Mouse (Mus musculus) hindbrain, embryonic 11.5 days (tissue): ENCODE measurements around the gene Cmtm5. TPM values are rescaled to one million over a fixed set of nuclear protein-coding genes. Genes with fewer than 3 reads are reported as not detected.
"Not testable (repeated sequence)": the region's sequence is repeated elsewhere in the genome, so short reads cannot be mapped to it uniquely, and the experiment has no call there.

ENCODE experiments used
- ATAC-seq: fragments of 200-750 bp; cut with Nextera tagmentation; 2 replicates; pipeline ENCODE4 v1.8.0; 2017; ENCODE audit warnings: mild to moderate bottlenecking, moderate TSS enrichment, moderate library complexity; ENCODE audit not compliant: low FRiP score
- DNase-seq: peaks from one replicate; pipeline ENCODE4 v3.0.0-alpha.2; 2015; ENCODE audit warnings: low spot score
- H3K27ac ChIP-seq: fragments of 300-500 bp; sonication (generic); 2 replicates; pipeline ENCODE4 v1.5.1; 2014; ENCODE audit warnings: mild to moderate bottlenecking, low read depth, low read length
- H3K27me3 ChIP-seq: fragments of 300-500 bp; sonication (generic); 2 replicates; pipeline ENCODE4 v1.6.1; 2014; ENCODE audit warnings: mild to moderate bottlenecking, low read length, moderate library complexity, mixed read lengths; ENCODE audit not compliant: control insufficient read depth, insufficient read depth
- H3K36me3 ChIP-seq: fragments of 300-500 bp; sonication (generic); 2 replicates; pipeline ENCODE4 v1.6.1; 2014; ENCODE audit warnings: mild to moderate bottlenecking, low read length, moderate library complexity, mixed read lengths; ENCODE audit not compliant: control insufficient read depth, insufficient read depth
- H3K4me1 ChIP-seq: fragments of 300-500 bp; sonication (generic); replicated peaks from 2 replicates; pipeline ENCODE4 v1.6.1; 2014; ENCODE audit warnings: low read length, mixed read lengths; ENCODE audit not compliant: control insufficient read depth, insufficient read depth
- H3K4me2 ChIP-seq: fragments of 300-500 bp; sonication (generic); replicated peaks from 2 replicates; pipeline ENCODE4 v1.6.1; 2014; ENCODE audit warnings: mild to moderate bottlenecking, low read depth, low read length
- H3K4me3 ChIP-seq: fragments of 300-500 bp; sonication (generic); 2 replicates; pipeline ENCODE4 v1.5.1; 2014; ENCODE audit warnings: low read depth, low read length
- H3K9ac ChIP-seq: fragments of 300-500 bp; sonication (generic); 2 replicates; pipeline ENCODE4 v1.6.1; 2014; ENCODE audit warnings: low read depth, low read length
- H3K9me3 ChIP-seq: fragments of 300-500 bp; sonication (generic); 2 replicates; pipeline ENCODE4 v1.6.1; 2016; ENCODE audit warnings: low read length; ENCODE audit not compliant: control insufficient read depth
- WGBS: fragments of 180-500 bp; shearing (Covaris S2); extraction: QIAGEN DNeasy Blood & Tissue Kit; methylation state at CpG from one replicate; pipeline ENCODE4 v1.1.7; 2014; 5-methylcytosine and 5-hydroxymethylcytosine counted together
- polyA plus RNA-seq: library from polyadenylated mRNA; unstranded; fragments of >200 nt; fragmentation: Nextera tagmentation; extraction: Ambion mirVana; gene quantifications from 2 replicates; pipeline ENCODE4 v1.2.1, GENCODE M21; 2014

Cmtm5 gene
- polyA plus RNA-seq, 1 experiment from 2014 or later = 1.8 TPM

GRCm38 (mm10) chr14:54940176-54940530, 4.1 kb downstream of the Cmtm5 start:
- Histone ChIP-seq H3K9ac (no peak overlapping the region), H3K4me2 (no peak overlapping the region)

GRCm38 (mm10) chr14:54941024-54941978, 5.2 kb downstream of the Cmtm5 start:
- H3K4me2 ChIP-seq = no peak overlapping the region
- no peak overlapping the region for H3K4me3 ChIP-seq
- no peak overlapping the region for H3K27ac ChIP-seq
- no peak overlapping the region for H3K9ac ChIP-seq
- H3K4me1 ChIP-seq = peaks cover 1% of the 10 kb centered on the region; the same call in 1 of the 2 replicates
- H3K27me3 ChIP-seq = no peaks in the 10 kb centered on the region
- 67% methylated on average over 13 of the region's 13 CpGs for WGBS
- DNase-seq (no peak), ATAC-seq (no peak)
- no peaks in the 10 kb centered on the region for H3K9me3 ChIP-seq
- H3K36me3 ChIP-seq = no peaks in the 10 kb centered on the region

More at GRCm38 (mm10) chr14:54940176-54940530, 4.1 kb downstream of the Cmtm5 start:
- ATAC-seq = no peak
- Histone ChIP-seq H3K36me3 (no peaks in the 10 kb centered on the region), H3K27me3 (no peaks in the 10 kb centered on the region), H3K27ac (no peak overlapping the region), H3K4me3 (no peak overlapping the region), H3K4me1 (peaks cover 3% of the 10 kb centered on the region; the same call in 1 of the 2 replicates), H3K9me3 (no peaks in the 10 kb centered on the region)
- WGBS = 83% methylated on average over 3 of the region's 3 CpGs
- no peak for DNase-seq

DNA sequence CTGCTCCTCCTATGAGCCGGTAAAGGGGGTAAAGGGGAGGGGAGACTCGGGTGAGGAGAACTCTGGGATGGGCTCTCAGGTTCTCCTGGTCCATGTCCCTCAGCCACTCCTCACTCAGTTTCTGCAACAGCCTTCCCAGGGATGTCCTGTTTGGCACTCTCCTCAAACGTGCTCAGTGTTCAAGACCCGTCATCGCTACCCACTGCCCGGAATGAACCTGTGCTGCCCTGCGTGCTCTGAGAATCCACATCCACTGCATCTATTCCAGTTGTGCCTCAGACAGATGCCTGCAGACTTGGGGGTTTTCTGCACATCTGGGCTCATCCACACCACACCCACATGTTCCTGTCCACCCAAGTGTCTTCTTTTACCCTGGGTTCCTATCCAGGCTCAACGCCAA, 6.4 kb downstream of the Cmtm5 start:
- no peak for DNase-seq
- Histone ChIP-seq H3K27ac (no peak overlapping the region), H3K9ac (no peak overlapping the region), H3K4me3 (no peak overlapping the region), H3K9me3 (no peaks in the 10 kb centered on the region), H3K4me2 (no peak overlapping the region), H3K36me3 (no peaks in the 10 kb centered on the region), H3K27me3 (no peaks in the 10 kb centered on the region), H3K4me1 (no peaks in the 10 kb centered on the region)
- 92% methylated on average over 8 of the region's 8 CpGs for WGBS
- ATAC-seq = no peak

DNA sequence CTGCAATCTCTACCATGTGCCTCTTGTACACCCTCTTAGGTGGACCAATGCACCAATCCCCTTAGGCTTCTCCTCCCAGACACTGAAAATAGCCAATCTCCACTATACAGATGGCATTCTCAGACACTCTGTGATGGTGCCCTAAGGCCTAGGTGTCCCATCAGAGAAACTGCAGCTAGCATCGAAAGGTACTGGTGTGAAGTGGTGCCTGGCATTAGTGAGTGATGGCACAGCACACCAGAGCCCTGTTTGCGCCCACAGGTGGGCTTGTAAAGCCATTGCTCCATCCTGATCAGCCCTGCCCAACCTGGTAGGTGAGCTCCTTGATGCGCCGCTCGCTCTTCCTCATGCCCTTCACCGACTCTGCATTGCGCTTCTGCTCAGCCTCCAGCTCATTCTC, 7.9 kb downstream of the Cmtm5 start:
- no peak overlapping the region for H3K4me3 ChIP-seq
- H3K9ac ChIP-seq = no peak overlapping the region
- H3K36me3 ChIP-seq = no peaks in the 10 kb centered on the region
- H3K4me1 ChIP-seq = no peaks in the 10 kb centered on the region
- no peak for DNase-seq
- ATAC-seq = no peak
- H3K9me3 ChIP-seq = no peaks in the 10 kb centered on the region
- WGBS = 92% methylated on average over 7 of the region's 7 CpGs
- no peak overlapping the region for H3K4me2 ChIP-seq
- H3K27me3 ChIP-seq = no peaks in the 10 kb centered on the region
- no peak overlapping the region for H3K27ac ChIP-seq

DNA sequence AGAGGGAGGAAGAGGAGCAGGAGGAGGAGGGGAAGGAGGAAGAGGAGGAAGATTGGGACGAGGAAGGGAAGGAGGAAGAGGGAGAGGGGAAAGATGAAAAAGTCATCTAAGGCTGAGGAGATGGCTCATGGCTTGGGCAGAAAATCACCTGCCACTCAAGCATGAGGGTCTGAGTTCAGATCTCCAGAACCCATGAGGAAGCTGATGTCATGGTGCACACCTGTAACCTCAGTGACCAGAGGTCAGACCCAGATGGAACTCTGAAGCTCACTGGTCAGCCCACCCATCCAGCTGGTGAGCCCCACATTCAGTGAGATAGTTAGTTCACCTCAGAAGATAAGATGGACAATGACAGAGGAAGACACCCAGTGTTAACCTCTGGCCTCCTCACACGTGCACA, 8.9 kb downstream of the Cmtm5 start:
- H3K4me1 ChIP-seq = no peaks in the 10 kb centered on the region
- no peaks in the 10 kb centered on the region for H3K9me3 ChIP-seq
- H3K4me2 ChIP-seq = no peak overlapping the region
- H3K36me3 ChIP-seq = no peaks in the 10 kb centered on the region
- WGBS = 67% methylated on average over 2 of the region's 2 CpGs
- H3K27me3 ChIP-seq = no peaks in the 10 kb centered on the region
- DNase-seq (no peak), ATAC-seq (no peak)
- no peak overlapping the region for H3K9ac ChIP-seq
- no peak overlapping the region for H3K27ac ChIP-seq
- no peak overlapping the region for H3K4me3 ChIP-seq

- Histone ChIP-seq H3K4me1 (no peaks in the 10 kb centered on the region), H3K36me3 (no peaks in the 10 kb centered on the region), H3K4me2 (no peak overlapping the region), H3K9me3 (no peaks in the 10 kb centered on the region), H3K27me3 (no peaks in the 10 kb centered on the region), H3K4me3 (no peak overlapping the region), H3K27ac (no peak overlapping the region), H3K9ac (no peak overlapping the region)
- DNase-seq (no peak), ATAC-seq (no peak)
- 84% methylated on average over 19 of the region's 19 CpGs for whole genome bisulfite sequencing
Measured at GRCm38 (mm10) chr14:54945975-54946704, 10.1 kb downstream of the Cmtm5 start.

GRCm38 (mm10) chr14:54947008-54947407, 10.9 kb downstream of the Cmtm5 start:
- WGBS = 83% methylated on average over 8 of the region's 11 CpGs
- H3K9ac ChIP-seq, H3K27me3 ChIP-seq, H3K36me3 ChIP-seq, H3K4me2 ChIP-seq, H3K9me3 ChIP-seq, ATAC-seq, DNase-seq, H3K4me3 ChIP-seq, H3K27ac ChIP-seq, H3K4me1 ChIP-seq: not testable (repeated sequence)

DNA sequence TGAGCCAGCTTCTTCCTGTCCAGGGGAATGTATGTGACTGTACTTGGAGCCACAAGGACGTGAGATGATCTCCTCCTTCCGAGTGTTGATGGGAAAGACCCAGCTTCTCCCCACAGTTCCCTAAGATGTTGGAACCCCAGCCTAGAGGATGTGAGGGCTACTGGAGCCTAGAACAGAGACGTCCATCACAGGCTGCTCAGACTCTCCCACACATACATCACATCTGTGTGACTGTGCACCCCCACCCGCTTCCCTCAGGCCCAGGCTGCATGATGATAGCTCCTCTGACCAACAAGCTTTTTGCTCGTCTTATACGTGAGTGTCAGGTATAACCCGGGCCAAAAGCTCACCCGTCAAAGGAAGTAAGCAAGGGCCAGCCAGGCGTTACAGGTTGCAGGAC, 12.7 kb downstream of the Cmtm5 start:
- H3K4me3 ChIP-seq = no peak overlapping the region
- DNase-seq = no peak
- H3K27ac ChIP-seq = no peak overlapping the region
- H3K27me3 ChIP-seq = no peaks in the 10 kb centered on the region
- H3K9me3 ChIP-seq = no peaks in the 10 kb centered on the region
- H3K4me1 ChIP-seq = no peaks in the 10 kb centered on the region
- 86% methylated on average over 9 of the region's 9 CpGs for WGBS
- ATAC-seq = no peak
- no peak overlapping the region for H3K9ac ChIP-seq
- H3K4me2 ChIP-seq = no peak overlapping the region
- H3K36me3 ChIP-seq = no peaks in the 10 kb centered on the region
